Mouse (Mus musculus) liver, embryonic 15.5 days (tissue): ENCODE measurements around the gene Tnfrsf17. TPM values are rescaled to one million over a fixed set of nuclear protein-coding genes. Genes with fewer than 3 reads are reported as not detected.
"Not testable (repeated sequence)": the region's sequence is repeated elsewhere in the genome, so short reads cannot be mapped to it uniquely, and the experiment has no call there.

Experiments
- ATAC-seq: fragments of 200-750 bp; cut with Nextera tagmentation; 2 replicates; pipeline ENCODE4 v1.8.0; 2017; ENCODE audit warnings: moderate number of reproducible peaks, mild to moderate bottlenecking, moderate library complexity; ENCODE audit not compliant: insufficient read depth
- H3K27ac ChIP-seq: fragments of 300-500 bp; sonication (generic); replicated peaks from 2 replicates; pipeline ENCODE4 v1.5.1; 2015; ENCODE audit warnings: mild to moderate bottlenecking, inconsistent platforms
- H3K27me3 ChIP-seq: fragments of 300-500 bp; sonication (generic); 2 replicates; pipeline ENCODE4 v1.6.1; 2015; ENCODE audit warnings: mild to moderate bottlenecking, inconsistent platforms
- H3K36me3 ChIP-seq: fragments of 300-500 bp; sonication (generic); replicated peaks from 2 replicates; pipeline ENCODE4 v1.6.1; 2015; ENCODE audit warnings: moderate library complexity, mild to moderate bottlenecking, inconsistent platforms
- H3K4me1 ChIP-seq: fragments of 300-500 bp; sonication (generic); replicated peaks from 2 replicates; pipeline ENCODE4 v1.6.1; 2015; ENCODE audit warnings: inconsistent platforms
- H3K4me2 ChIP-seq: fragments of 300-500 bp; sonication (generic); 2 replicates; pipeline ENCODE4 v1.6.1; 2015; ENCODE audit warnings: moderate library complexity, mild to moderate bottlenecking, inconsistent platforms
- H3K4me3 ChIP-seq: fragments of 300-500 bp; sonication (generic); replicated peaks from 2 replicates; pipeline ENCODE4 v1.5.1; 2015; ENCODE audit warnings: mild to moderate bottlenecking, inconsistent platforms
- H3K9ac ChIP-seq: fragments of 300-500 bp; sonication (generic); 2 replicates; pipeline ENCODE4 v1.6.1; 2015; ENCODE audit warnings: moderate library complexity, mild to moderate bottlenecking, inconsistent platforms
- H3K9me3 ChIP-seq: fragments of 300-500 bp; sonication (generic); replicated peaks from 2 replicates; pipeline ENCODE4 v1.6.1; 2016; ENCODE audit warnings: inconsistent platforms
- WGBS: fragments of 180-500 bp; shearing (Covaris S2); methylation state at CpG from one replicate; pipeline ENCODE4 v1.1.7; 2015; ENCODE audit warnings: mixed read lengths; ENCODE audit not compliant: insufficient replicate concordance; 5-methylcytosine and 5-hydroxymethylcytosine counted together
- polyA plus RNA-seq: library from polyadenylated mRNA; unstranded; fragments of >200 nt; fragmentation: Nextera tagmentation; extraction: Ambion mirVana; gene quantifications from 2 replicates; pipeline ENCODE4 v1.2.1, GENCODE M21; 2015

Gene Tnfrsf17
- polyA plus RNA-seq = not detected in 2 replicates

GRCm38 (mm10) chr16:11313512-11313911 lies at the start of gene Tnfrsf17:
Gene Tnfrsf17, plus strand, starts transcription at chr16:11313812.
- 55% methylated on average over 7 of the region's 7 CpGs for WGBS

GRCm38 (mm10) chr16:11266556-11266955 lies 47.1 kb upstream of the Tnfrsf17 start:
- WGBS = 82% methylated on average over 2 of the region's 2 CpGs
- ATAC-seq = no peak
- H3K36me3 ChIP-seq = no peaks in the 10 kb centered on the region
- H3K27me3 ChIP-seq = no peaks in the 10 kb centered on the region
- H3K4me1 ChIP-seq = peaks cover 21% of the 10 kb centered on the region
- no peak overlapping the region for H3K9ac ChIP-seq
- H3K9me3 ChIP-seq = no peaks in the 10 kb centered on the region
- H3K4me2 ChIP-seq = no peak overlapping the region
- no peak overlapping the region for H3K27ac ChIP-seq
- H3K4me3 ChIP-seq = no peak overlapping the region

More at GRCm38 (mm10) chr16:11313512-11313911, at the start of gene Tnfrsf17:
- Histone ChIP-seq H3K4me1 (no peaks in the 10 kb centered on the region), H3K27me3 (no peaks in the 10 kb centered on the region), H3K9ac (no peak within 1 kb of the TSS), H3K9me3 (no peaks in the 10 kb centered on the region), H3K4me2 (no peak within 1 kb of the TSS), H3K36me3 (no peaks in the 10 kb centered on the region), H3K27ac (no peak within 1 kb of the TSS), H3K4me3 (no peak within 1 kb of the TSS)
- no peak for ATAC-seq

DNA sequence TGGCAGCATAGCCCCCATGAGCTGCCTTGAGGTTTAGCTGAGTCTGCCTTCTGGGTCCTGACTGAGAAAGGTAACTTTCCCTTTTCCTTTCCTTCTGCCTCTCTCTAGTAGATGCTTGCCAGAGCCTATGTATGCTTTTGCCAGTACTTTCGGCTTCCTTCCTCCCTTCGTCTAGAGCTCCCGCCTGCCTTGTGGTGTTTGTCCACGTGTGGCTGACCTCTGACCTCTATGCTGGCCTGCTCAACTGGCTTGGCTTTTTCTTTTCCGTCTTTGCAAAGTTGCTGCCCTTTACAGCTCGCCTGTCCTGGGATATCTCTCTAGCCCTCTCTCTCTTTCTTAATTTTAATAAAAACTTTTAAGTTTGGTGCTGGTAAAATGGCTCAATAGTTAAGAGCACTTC lies 43.8 kb upstream of the Tnfrsf17 start:
- H3K9me3 ChIP-seq = no peaks in the 10 kb centered on the region
- H3K36me3 ChIP-seq = no peaks in the 10 kb centered on the region
- no peaks in the 10 kb centered on the region for H3K27me3 ChIP-seq
- H3K4me3 ChIP-seq = no peak overlapping the region
- no peak overlapping the region for H3K9ac ChIP-seq
- peak overlapping the region; percentile 88 for H3K27ac ChIP-seq
- no peak for ATAC-seq
- H3K4me2 ChIP-seq = no peak overlapping the region
- 48% methylated on average over 6 of the region's 6 CpGs for WGBS
- peaks cover 22% of the 10 kb centered on the region for H3K4me1 ChIP-seq

DNA sequence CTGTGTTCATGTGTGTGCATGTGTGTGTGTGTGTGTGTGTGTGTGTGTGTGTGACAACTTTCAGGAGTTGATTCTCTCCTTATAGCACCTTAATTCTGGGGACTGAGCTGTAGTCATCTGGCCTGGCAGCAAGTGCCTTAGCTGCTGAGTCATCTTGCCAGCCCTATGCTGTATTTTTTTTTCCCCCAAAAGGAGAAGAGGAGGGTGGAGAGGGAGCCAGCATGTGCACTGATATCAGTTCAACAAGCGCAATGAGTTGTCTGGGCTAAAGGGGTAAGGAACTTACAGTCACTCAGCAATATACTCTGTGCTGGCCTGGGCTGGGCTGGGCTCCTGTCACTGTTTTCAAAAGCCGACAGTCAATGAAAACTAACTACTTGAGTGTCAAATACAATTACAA lies 43.0 kb upstream of the Tnfrsf17 start:
- peak overlapping the region; percentile 37 for H3K4me2 ChIP-seq
- peak; percentile 98 for ATAC-seq
- no peaks in the 10 kb centered on the region for H3K27me3 ChIP-seq
- peak overlapping the region; percentile 88 for H3K27ac ChIP-seq
- H3K36me3 ChIP-seq = no peaks in the 10 kb centered on the region
- H3K9ac ChIP-seq = peak overlapping the region; percentile 12; the same call in 1 of the 2 replicates
- peaks cover 22% of the 10 kb centered on the region for H3K4me1 ChIP-seq
- no peaks in the 10 kb centered on the region for H3K9me3 ChIP-seq
- H3K4me3 ChIP-seq = no peak overlapping the region
- whole genome bisulfite sequencing = 16% methylated on average over 2 of the region's 2 CpGs

DNA sequence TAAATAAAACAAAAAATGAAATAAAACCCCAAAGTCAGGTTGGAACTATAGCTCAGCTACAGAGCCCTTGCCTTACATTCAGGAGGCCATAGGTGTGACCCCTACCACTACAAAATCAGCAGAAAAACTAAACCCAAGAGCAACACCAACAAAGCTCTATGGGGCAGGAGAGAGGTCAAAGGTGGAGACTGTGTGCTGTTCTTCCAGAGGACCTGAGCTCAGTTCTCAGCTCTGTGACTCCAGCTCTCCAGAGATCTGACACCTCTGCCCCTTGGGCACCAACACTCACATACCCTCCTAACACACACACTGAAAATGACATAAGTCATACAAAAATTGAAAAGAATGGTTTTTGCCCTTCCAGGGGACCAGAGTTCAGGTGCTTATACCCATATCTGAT lies 42.5 kb upstream of the Tnfrsf17 start:
- no peaks in the 10 kb centered on the region for H3K9me3 ChIP-seq
- peak overlapping the region; percentile 37 for H3K4me2 ChIP-seq
- H3K4me1 ChIP-seq = peaks cover 22% of the 10 kb centered on the region
- H3K4me3 ChIP-seq = no peak overlapping the region
- peak overlapping the region; percentile 88 for H3K27ac ChIP-seq
- H3K27me3 ChIP-seq = no peaks in the 10 kb centered on the region
- 0 out of 2 replicates have a peak overlapping the region, but pooled peaks have one; percentile 0 for H3K9ac ChIP-seq
- ATAC-seq = peak; percentile 55
- no peaks in the 10 kb centered on the region for H3K36me3 ChIP-seq

- Histone ChIP-seq H3K4me2 (no peak overlapping the region), H3K4me3 (no peak overlapping the region), H3K4me1 (no peaks in the 10 kb centered on the region), H3K9me3 (no peaks in the 10 kb centered on the region), H3K27me3 (no peaks in the 10 kb centered on the region), H3K36me3 (no peaks in the 10 kb centered on the region), H3K9ac (no peak overlapping the region), H3K27ac (no peak overlapping the region)
- 58% methylated on average over 3 of the region's 3 CpGs for WGBS
- ATAC-seq = no peak
Observed at GRCm38 (mm10) chr16:11276888-11277287, 36.7 kb upstream of the Tnfrsf17 start.

DNA sequence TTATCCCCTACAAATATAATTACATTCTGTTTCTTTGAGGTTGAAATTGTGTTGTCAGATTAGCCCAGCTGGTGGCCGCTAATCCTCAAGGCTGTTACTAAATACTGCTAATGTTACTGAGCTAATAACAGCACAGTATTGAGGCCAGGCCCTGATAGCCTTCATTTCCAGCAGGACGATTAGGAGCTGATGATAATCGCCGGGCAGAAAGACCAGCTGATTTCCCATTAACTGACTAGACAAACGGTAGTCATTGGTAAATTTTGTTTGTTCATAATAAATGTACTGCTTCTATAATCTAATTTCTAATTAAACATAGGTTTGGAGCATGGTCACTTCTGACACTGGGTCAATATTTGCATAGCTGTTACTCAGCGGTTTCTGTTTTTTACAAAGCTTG lies 34.8 kb upstream of the Tnfrsf17 start:
- Histone ChIP-seq H3K27ac (no peak overlapping the region), H3K4me3 (no peak overlapping the region), H3K27me3 (no peaks in the 10 kb centered on the region), H3K9ac (no peak overlapping the region), H3K36me3 (no peaks in the 10 kb centered on the region), H3K4me1 (no peaks in the 10 kb centered on the region), H3K9me3 (no peaks in the 10 kb centered on the region), H3K4me2 (no peak overlapping the region)
- 50% methylated on average over 6 of the region's 6 CpGs for WGBS
- ATAC-seq = no peak

DNA sequence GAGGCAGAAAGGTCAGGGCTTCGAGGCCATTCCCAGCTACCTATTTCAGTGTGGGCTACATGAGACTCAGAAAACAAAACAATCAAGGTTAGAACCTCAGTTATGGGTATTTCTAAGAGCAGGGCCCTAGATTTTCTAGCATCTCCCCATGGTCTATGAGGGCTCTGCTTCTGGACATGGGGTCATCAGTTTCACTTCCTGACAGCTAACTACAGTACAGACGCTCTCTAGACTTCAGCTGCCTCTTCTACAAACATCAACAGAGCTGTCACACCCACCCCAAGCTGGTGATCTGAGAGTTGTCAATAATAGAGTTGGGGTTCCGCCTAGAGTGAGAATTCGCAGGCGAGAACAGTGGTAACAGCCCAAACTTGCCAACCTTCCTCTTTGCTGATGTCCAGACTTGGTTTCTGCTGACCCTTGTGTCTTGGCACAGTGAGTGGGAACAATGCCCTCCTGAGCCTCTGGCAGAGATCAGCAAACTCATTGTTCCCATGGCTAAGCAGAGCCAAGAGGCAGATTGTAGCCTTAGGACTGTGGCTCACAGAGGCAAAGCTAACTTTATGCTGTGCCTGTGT lies 30.9 kb upstream of the Tnfrsf17 start:
- Histone ChIP-seq H3K4me3 (no peak overlapping the region), H3K4me2 (no peak overlapping the region), H3K9me3 (no peaks in the 10 kb centered on the region), H3K27me3 (no peaks in the 10 kb centered on the region), H3K9ac (no peak overlapping the region), H3K4me1 (peaks cover 5% of the 10 kb centered on the region; the same call in 1 of the 2 replicates), H3K36me3 (no peaks in the 10 kb centered on the region), H3K27ac (no peak overlapping the region)
- whole genome bisulfite sequencing = 63% methylated on average over 5 of the region's 5 CpGs
- no peak for ATAC-seq

GRCm38 (mm10) chr16:11284881-11285280 lies 28.7 kb upstream of the Tnfrsf17 start:
- H3K27ac ChIP-seq = no peak overlapping the region
- no peaks in the 10 kb centered on the region for H3K9me3 ChIP-seq
- no peaks in the 10 kb centered on the region for H3K27me3 ChIP-seq
- no peak for ATAC-seq
- H3K4me3 ChIP-seq = no peak overlapping the region
- H3K4me2 ChIP-seq = no peak overlapping the region
- H3K9ac ChIP-seq = no peak overlapping the region
- 22% methylated on average over 2 of the region's 2 CpGs for WGBS
- H3K4me1 ChIP-seq = peaks cover 5% of the 10 kb centered on the region; the same call in 1 of the 2 replicates
- H3K36me3 ChIP-seq = no peaks in the 10 kb centered on the region

DNA sequence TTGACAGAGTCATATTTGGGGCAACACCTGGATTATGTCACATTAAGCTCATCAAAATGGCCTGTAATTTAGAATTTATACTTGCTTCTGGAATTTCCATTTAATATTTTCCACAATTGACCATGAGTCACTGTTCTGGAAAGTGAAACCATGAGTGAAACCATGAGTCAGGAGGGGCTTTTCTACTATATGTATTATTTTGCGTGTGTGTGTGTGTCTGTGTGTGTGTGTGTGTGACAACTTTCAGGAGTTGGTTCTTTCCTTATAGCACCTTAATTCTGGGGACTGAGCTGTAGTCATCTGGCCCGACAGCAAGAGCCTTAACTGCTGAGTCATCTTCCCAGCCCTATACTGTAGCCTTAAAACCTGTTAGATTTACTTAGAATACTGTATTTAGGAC lies 27.7 kb upstream of the Tnfrsf17 start:
- H3K36me3 ChIP-seq = no peaks in the 10 kb centered on the region
- H3K27ac ChIP-seq = no peak overlapping the region
- no peaks in the 10 kb centered on the region for H3K27me3 ChIP-seq
- no peak overlapping the region for H3K4me2 ChIP-seq
- H3K4me1 ChIP-seq = peaks cover 5% of the 10 kb centered on the region; the same call in 1 of the 2 replicates
- no peak overlapping the region for H3K9ac ChIP-seq
- no peak overlapping the region for H3K4me3 ChIP-seq
- ATAC-seq = no peak
- WGBS = 51% methylated on average over 2 of the region's 2 CpGs
- H3K9me3 ChIP-seq = no peaks in the 10 kb centered on the region

DNA sequence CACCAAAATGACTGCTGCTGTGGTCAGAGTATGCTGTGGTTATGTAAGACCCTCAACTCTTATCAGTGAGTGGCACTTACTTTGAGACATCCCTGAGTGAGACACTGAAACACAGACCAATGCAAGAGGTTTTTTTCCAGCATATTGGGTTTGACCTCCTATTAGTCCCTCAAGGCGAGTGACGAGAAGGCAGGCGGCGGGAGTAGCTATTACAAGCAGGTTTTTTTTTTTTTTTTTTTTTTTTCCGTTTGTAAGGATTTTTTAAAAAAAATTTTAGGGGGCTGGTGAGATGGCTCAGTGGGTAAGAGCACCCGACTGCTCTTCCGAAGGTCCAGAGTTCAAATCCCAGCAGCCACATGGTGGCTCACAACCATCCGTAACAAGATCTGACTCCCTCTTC lies 24.7 kb upstream of the Tnfrsf17 start:
- not testable (repeated sequence) for ATAC-seq, H3K9me3 ChIP-seq, H3K4me1 ChIP-seq, H3K36me3 ChIP-seq, H3K27ac ChIP-seq, H3K9ac ChIP-seq, H3K4me2 ChIP-seq, H3K4me3 ChIP-seq, H3K27me3 ChIP-seq
- WGBS = 86% methylated on average over 8 of the region's 8 CpGs

- not testable (repeated sequence) for H3K27ac ChIP-seq, H3K4me1 ChIP-seq, H3K4me2 ChIP-seq, H3K27me3 ChIP-seq, ATAC-seq, H3K9me3 ChIP-seq, H3K9ac ChIP-seq, H3K36me3 ChIP-seq, H3K4me3 ChIP-seq
- WGBS = 64% methylated on average over 4 of the region's 4 CpGs
Observed at GRCm38 (mm10) chr16:11295583-11295982, 18.0 kb upstream of the Tnfrsf17 start.
